Mouse (Mus musculus) regulatory T cell (primary cell): ENCODE results near the gene Ror2.

Experiments
- in situ Hi-C: fragments of 300-600 bp; cut with MboI, MseI; formaldehyde crosslinking; loops from one replicate; pipeline ENCODE4 v1.15.1; 2025; ENCODE audit warnings: high pct_unique_total_duplicates

Ror2 gene

DNA sequence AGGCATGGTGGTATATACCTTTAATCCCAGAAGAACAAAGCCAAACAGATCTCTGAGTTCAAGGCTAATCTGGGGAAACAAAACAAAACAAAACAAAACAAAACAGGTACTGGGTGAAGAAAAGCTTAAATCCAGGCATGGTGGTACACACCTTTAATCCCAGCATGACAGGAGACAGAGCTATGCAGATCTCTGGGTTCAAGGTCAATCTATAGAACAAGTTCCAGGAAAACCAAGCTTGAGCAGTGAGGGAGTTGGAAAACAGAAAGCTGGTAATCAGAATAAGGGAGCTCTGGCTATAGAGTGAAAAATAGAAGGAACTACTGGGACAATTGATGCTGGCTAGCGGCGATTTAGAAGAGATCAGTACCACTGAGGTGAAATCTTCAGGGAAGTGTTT, 145.6 kb downstream of the Ror2 start:
- in situ Hi-C loops: no loop called here

GRCm38 (mm10) chr13:53130567-53130966, 155.4 kb downstream of the Ror2 start:
- in situ Hi-C loops: no loop called here

DNA sequence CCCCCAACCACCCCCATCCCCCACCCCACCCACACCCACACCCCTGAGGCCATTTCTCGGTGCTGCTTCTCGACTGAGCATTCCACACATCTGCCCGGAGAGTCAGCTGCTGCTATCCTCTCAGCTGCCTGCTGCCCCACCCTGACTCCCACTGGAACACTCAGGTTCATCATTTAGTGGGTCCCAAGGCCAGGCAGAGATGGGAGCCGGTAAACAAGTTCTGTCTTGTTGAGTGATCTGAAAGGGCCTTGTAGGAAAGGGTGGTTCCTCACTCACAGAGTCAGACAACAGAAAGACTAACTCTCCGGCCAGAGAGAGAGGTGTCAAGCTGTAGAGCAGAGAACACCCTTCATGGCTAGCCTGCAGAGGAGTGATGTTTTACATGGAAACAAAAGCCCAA, 155.9 kb downstream of the Ror2 start:
- in situ Hi-C loops: no loop called here

DNA sequence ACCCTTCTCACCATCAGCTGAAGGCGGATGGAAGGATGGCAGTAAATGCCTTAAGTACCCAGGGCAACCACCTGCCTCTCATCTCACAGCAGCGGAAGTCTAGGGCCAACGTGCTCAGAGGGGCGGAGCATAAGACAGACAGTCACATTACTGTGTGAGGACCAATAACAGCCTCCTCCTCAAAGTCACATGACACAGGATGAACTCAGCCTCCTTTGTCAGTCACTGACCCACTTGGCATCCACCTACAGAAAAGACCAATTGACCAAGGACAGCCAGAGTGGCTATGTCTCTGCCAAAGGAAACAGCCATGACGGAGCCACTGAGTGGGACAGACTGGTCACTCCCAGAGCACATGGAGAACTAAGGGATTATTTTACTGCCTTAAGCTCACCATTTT, 160.3 kb downstream of the Ror2 start:
- in situ Hi-C loops: no loop called here

GRCm38 (mm10) chr13:53122085-53122484, 163.8 kb downstream of the Ror2 start:
- in situ Hi-C loops: loop anchor here (5.0 kb wide), 2 partner anchors 235 to 295 kb away; no protein-coding TSS in a partner anchor

DNA sequence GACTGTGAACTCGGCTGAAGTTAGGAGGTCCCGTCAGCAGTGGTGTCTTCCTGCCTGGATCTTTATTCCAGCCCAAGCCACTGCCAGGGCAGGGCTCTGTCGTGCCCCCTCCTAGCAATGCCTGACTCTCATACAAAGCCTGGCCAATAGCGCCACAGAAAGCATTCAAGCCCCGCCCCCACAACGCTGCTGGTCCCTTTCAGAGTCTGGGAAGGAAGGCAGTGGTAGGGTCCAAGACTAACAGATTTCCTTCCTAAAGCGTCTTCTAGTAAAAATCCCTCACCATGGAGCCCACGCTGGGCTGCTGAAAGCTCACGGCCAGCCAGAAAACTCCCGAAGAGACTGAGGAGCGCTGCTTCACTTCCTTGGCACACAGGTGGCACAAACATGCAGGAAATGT, 165.0 kb downstream of the Ror2 start:
- in situ Hi-C loops: loop anchor here (5.0 kb wide), 2 partner anchors 236 to 296 kb away; no protein-coding TSS in a partner anchor

GRCm38 (mm10) chr13:53119586-53120426, 166.1 kb downstream of the Ror2 start:
- in situ Hi-C loops: loop anchor here (5.0 to 10.0 kb wide), 3 partner anchors 237 to 1415 kb away; no protein-coding TSS in a partner anchor

DNA sequence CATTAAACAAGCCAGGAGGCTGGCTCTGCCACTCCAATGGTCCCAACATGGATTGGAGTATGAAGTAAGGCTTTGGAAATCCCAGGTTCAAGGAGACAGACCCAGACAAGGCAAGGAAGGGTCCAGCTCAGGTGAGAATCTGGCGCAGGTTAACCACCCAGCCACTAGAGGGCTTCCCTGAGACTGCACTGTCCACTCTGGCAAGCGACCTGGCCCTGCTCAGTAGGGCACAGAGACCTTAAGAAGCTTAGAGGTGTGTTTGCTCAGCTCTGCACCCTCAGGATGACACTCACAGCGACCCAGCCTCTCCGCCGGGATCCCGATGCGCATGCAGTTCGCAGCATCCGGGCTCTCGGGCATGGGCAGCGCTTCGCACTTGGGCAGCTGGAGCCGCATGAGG, 167.5 kb downstream of the Ror2 start:
- in situ Hi-C loops: loop anchor here (10.0 kb wide), 1 partner anchor 1414 kb away; no protein-coding TSS in a partner anchor

GRCm38 (mm10) chr13:53117921-53118320, 168.0 kb downstream of the Ror2 start:
- in situ Hi-C loops: loop anchor here (10.0 kb wide), 1 partner anchor 1413 kb away; no protein-coding TSS in a partner anchor

GRCm38 (mm10) chr13:53110249-53110578, 175.7 kb downstream of the Ror2 start:
- in situ Hi-C loops: loop anchor here (10.0 kb wide), 1 partner anchor 1405 kb away; no protein-coding TSS in a partner anchor

- in situ Hi-C loops: loop anchor here (10.0 kb wide), 1 partner anchor 1405 kb away; no protein-coding TSS in a partner anchor
Observed at GRCm38 (mm10) chr13:53109560-53110248, 176.2 kb downstream of the Ror2 start.

- in situ Hi-C loops: no loop called here
Observed at GRCm38 (mm10) chr13:53106676-53107075, 179.2 kb downstream of the Ror2 start.

- in situ Hi-C loops: loop anchor here (10.0 kb wide), 1 partner anchor 245 kb away; no protein-coding TSS in a partner anchor
Observed at GRCm38 (mm10) chr13:53099771-53100682, 185.9 kb downstream of the Ror2 start.

GRCm38 (mm10) chr13:53096615-53097014, 189.3 kb downstream of the Ror2 start:
- in situ Hi-C loops: loop anchor here (10.0 kb wide), 1 partner anchor 242 kb away; no protein-coding TSS in a partner anchor

DNA sequence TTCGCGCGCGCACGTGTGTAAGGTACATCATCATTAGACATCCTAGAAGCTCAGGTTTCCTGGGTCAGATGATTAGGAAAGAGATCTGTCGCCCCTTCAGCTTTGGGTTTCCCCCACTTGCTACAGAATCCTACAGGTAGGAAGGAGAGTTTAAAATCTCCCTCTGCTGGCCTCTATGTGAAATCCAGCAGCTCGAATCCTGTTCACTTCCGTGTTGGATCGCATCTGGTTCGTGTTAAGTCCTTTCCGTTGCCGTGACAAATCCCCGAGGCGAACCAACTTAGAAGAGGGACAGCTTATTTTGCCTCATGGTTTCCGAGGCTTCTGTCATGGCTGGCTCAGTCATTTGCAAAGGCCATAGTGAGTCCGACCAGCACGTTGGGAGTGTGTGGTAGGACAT, 190.7 kb downstream of the Ror2 start:
- in situ Hi-C loops: loop anchor here (10.0 kb wide), 1 partner anchor 240 kb away; no protein-coding TSS in a partner anchor

DNA sequence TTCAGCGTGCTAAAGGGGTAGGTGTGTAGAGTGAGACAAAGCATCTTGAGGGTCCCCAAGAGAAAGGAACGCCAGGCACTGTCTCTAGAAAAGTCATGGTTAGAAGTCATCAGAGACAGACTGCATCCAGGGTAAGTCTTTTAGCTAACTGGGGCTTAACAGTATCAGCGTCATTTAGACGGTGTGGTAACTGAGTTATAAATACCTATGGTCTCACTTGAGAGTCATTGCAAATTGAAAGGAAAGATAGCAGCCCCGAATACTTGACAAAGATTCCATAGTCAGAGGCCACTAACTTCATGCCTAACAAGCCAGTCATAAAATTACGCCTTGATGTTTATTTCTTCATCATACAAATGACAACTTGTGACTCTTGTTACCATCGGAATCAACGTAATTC, 191.3 kb downstream of the Ror2 start:
- in situ Hi-C loops: loop anchor here (5.0 to 10.0 kb wide), 2 partner anchors 240 to 447 kb away; no protein-coding TSS in a partner anchor

DNA sequence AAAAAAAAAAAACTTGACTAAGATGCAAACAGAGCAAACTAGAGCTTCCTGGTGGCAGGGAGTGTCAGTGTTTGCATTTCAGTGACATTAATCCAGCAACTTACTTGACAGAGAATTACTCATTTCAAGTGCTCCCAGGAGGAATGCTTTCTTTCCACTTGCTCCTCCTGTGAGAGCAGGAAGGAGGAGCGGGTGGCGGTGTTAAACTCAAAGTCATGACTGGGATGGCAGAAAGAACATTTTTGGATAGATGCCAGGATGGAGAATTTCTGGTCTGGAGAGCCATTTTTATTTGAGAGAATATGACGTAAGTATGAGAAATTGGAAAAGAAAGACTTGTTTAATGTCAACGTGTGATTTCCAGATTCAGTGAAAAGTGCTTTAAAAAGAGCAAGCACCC, 192.5 kb downstream of the Ror2 start:
- in situ Hi-C loops: loop anchor here (5.0 to 10.0 kb wide), 2 partner anchors 239 to 446 kb away; no protein-coding TSS in a partner anchor

- in situ Hi-C loops: no loop called here
Observed at GRCm38 (mm10) chr13:53086552-53087282, 199.2 kb downstream of the Ror2 start.

DNA sequence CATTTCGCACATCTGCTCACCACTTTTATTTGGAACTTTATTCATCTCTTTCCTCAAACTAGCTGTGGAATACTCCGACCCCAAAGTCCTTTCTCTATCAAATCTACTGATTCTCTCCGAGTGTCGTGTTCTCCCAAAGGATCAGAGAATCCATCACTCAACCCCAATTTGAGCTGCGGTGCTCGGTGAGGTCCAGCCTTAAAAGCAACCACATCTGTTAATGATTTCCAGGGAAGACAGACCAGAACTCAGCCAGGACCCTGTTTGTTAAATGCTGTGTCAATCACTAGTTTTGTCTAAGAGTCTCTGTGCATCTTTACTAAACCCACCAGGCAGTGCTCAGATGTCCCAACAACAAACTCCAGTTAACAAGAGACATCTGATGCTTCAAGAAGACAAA, 204.1 kb downstream of the Ror2 start:
- in situ Hi-C loops: no loop called here

GRCm38 (mm10) chr13:53077732-53078345, 208.1 kb downstream of the Ror2 start:
- in situ Hi-C loops: no loop called here
